Comparison of ENCODE assay signal across 9 mouse cellular contexts in the genomic region with DNA sequence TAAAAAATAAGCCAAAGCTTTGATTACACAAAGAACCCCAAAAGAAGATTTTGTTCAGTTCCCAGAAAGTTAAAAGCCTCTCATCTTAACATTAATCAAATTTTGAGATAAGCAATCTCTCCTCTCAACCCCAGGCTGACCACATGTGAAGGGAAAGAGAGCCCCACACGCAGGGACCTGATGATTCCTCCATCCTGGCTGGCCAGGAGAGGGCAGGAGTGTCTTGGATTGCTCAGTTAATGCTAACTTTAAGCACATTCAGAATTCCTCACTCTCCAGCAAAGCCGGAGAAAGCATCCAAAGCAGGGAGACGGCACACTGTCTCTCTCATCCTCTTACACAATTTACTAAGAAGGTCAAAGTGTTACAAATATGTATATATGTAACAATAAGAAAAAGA. TPM values are rescaled to one million over a fixed set of nuclear protein-coding genes. Genes with fewer than 3 reads are reported as not detected.
A peak's percentile ranks its signal among the peaks of the same experiment; 100 is the strongest.
DNase-seq lines count a peak whose midpoint lies in the region; ATAC-seq and TF ChIP-seq lines count a peak whose summit lies in the region.
"Had no signal": no experiment of that assay in that cellular context is flagged by ENCODE, and none has a peak within 500 bp of the region (broad histone marks: within the 10 kb centered on the region; RNA-seq: fewer than 3 reads in every experiment).

No protein-coding gene starts in this region.

- peak; percentile 94 for ATAC-seq in frontal cortex, adult (ENCODE audit: low TSS enrichment)
- no peak for ATAC-seq in megakaryocyte-erythroid progenitor cell, adult 5-6 weeks (replicated peaks; ENCODE audit: low FRiP score, low TSS enrichment, poor library complexity, severe bottlenecking)

- H3K4me3 ChIP-seq in testis, adult 2 months (ENCODE audit: control insufficient read depth, low read depth, low read length), result no peak overlapping the region

- H3K27me3 ChIP-seq in testis, adult 2 months (ENCODE audit: control insufficient read depth, insufficient read depth, low read length), result no peaks in the 10 kb centered on the region

- H3K27ac ChIP-seq in testis, adult 2 months (ENCODE audit: control insufficient read depth, insufficient read depth, low read depth, low read length), result no peak overlapping the region

- no peaks in the 10 kb centered on the region for H3K4me1 ChIP-seq in testis, adult 2 months (ENCODE audit: control insufficient read depth, insufficient read depth, low read length)

- peak; percentile 24; the same call in 1 of the 2 replicates for TF ChIP-seq CTCF in testis, adult 2 months (IDR thresholded peaks at IDR 0.05; ENCODE audit: control insufficient read depth, insufficient read depth, insufficient replicate concordance, low read depth, low read length)

- no peaks in the 10 kb centered on the region for H3K36me3 ChIP-seq in testis, adult 2 months (ENCODE audit: control insufficient read depth, insufficient read depth, low read length)

- TF ChIP-seq POLR2A in testis, adult 2 months (IDR thresholded peaks at IDR 0.05; ENCODE audit: control insufficient read depth, low read depth, low read length), result no peak

- no peak for DNase-seq in frontal cortex, postnatal 25 days (ENCODE audit: low spot score in 2 of 2)
- DNase-seq in testis, postnatal 14 days (ENCODE audit: low spot score), result no peak
- peak; percentile 78 for DNase-seq in embryo, embryonic 10 days (ENCODE audit: low spot score)
- DNase-seq in kidney, postnatal 14 days, result peak; percentile 57
- DNase-seq in retina, postnatal 1 day, result peak; percentile 46

RNA-seq across cellular contexts. Expression of gene C2cd6, which starts 26.7 kb away (rescaled TPM):
- 80.0 and 90.1 TPM in 2 replicates for polyA plus RNA-seq in testis, adult 2 months (2012; rRNA removed)
- not detected in 2 replicates for total RNA-seq in megakaryocyte-erythroid progenitor cell, adult 5-6 weeks (2014; fragmentation: Nextera tagmentation)
- not detected in 2 replicates for total RNA-seq in megakaryocyte-erythroid progenitor cell, adult 5-6 weeks (2017)
- polyA plus RNA-seq: heart, embryonic 16.5 days had no signal

RNA-seq across cellular contexts. Expression of gene Tmem237, which starts 52.2 kb away (rescaled TPM):
- 56.1 and 59.7 TPM in 2 replicates for polyA plus RNA-seq in testis, adult 2 months (2012; rRNA removed)
- 3.2 and 4.0 TPM in 2 replicates for total RNA-seq in megakaryocyte-erythroid progenitor cell, adult 5-6 weeks (2014; fragmentation: Nextera tagmentation)
- total RNA-seq in megakaryocyte-erythroid progenitor cell, adult 5-6 weeks (2017), result 3.6 and 9.3 TPM in 2 replicates

Comparison
In these comparisons a context has a peak if more than half of its experiments do, and no peak if none do; other contexts are left out.
1. DNase-seq: peak in embryo, embryonic 10 days (single experiment), kidney, postnatal 14 days (single experiment) and retina, postnatal 1 day (single experiment); none in frontal cortex, postnatal 25 days (0 of 2) and testis, postnatal 14 days (single experiment).